Mouse (Mus musculus) midbrain, postnatal 0 days (tissue): ENCODE data around the gene Ppox. TPM values are rescaled to one million over a fixed set of nuclear protein-coding genes. Genes with fewer than 3 reads are reported as not detected.

ENCODE experiments used
- ATAC-seq: fragments of 200-750 bp; cut with Nextera tagmentation; 2 replicates; pipeline ENCODE4 v1.8.0; 2017; ENCODE audit warnings: moderate number of reproducible peaks, mild to moderate bottlenecking, moderate TSS enrichment, moderate library complexity; ENCODE audit not compliant: low FRiP score
- DNase-seq: peaks from one replicate; pipeline ENCODE4 v3.0.0-alpha.2; 2015; ENCODE audit warnings: low spot score
- H3K27ac ChIP-seq: fragments of 300-500 bp; sonication (generic); 2 replicates; pipeline ENCODE4 v1.5.1; 2014; ENCODE audit warnings: low read depth, mild to moderate bottlenecking, low read length, mixed read lengths
- H3K27me3 ChIP-seq: fragments of 300-500 bp; sonication (generic); 2 replicates; pipeline ENCODE4 v1.6.1; 2014; ENCODE audit warnings: low read length, control low read depth, mixed read lengths; ENCODE audit not compliant: insufficient read depth
- H3K36me3 ChIP-seq: fragments of 300-500 bp; sonication (generic); 2 replicates; pipeline ENCODE4 v1.6.1; 2014; ENCODE audit warnings: low read length, control low read depth, mixed read lengths; ENCODE audit not compliant: insufficient read depth
- H3K4me1 ChIP-seq: fragments of 300-500 bp; sonication (generic); 2 replicates; pipeline ENCODE4 v1.6.1; 2014; ENCODE audit warnings: mild to moderate bottlenecking, control low read depth, antibody characterized with exemption, low read length, mixed read lengths; ENCODE audit not compliant: insufficient read depth
- H3K4me2 ChIP-seq: fragments of 300-500 bp; sonication (generic); 2 replicates; pipeline ENCODE4 v1.6.1; 2014; ENCODE audit warnings: low read depth, mild to moderate bottlenecking, low read length, mixed read lengths; ENCODE audit not compliant: poor library complexity, severe bottlenecking
- H3K4me3 ChIP-seq: fragments of 300-500 bp; sonication (generic); 2 replicates; pipeline ENCODE4 v1.5.1; 2014; ENCODE audit warnings: low read depth, mild to moderate bottlenecking, low read length, moderate library complexity
- H3K9ac ChIP-seq: fragments of 300-500 bp; sonication (generic); replicated peaks from 2 replicates; pipeline ENCODE4 v1.6.1; 2014; ENCODE audit warnings: mild to moderate bottlenecking, low read length, moderate library complexity, mixed read lengths; ENCODE audit not compliant: poor library complexity, severe bottlenecking
- H3K9me3 ChIP-seq: fragments of 300-500 bp; sonication (generic); 2 replicates; pipeline ENCODE4 v1.6.1; 2016; ENCODE audit warnings: low read length, control low read depth
- CTCF ChIP-seq: IDR thresholded peaks from 2 replicates; pipeline ENCODE4 v1.5.1; 2016; ENCODE audit warnings: antibody characterized with exemption, mild to moderate bottlenecking
- WGBS: fragments of 180-500 bp; shearing (Covaris S2); extraction: QIAGEN DNeasy Blood & Tissue Kit; methylation state at CpG from one replicate; pipeline ENCODE4 v1.1.7; 2014; 5-methylcytosine and 5-hydroxymethylcytosine counted together
- polyA plus RNA-seq: library from polyadenylated mRNA; unstranded; fragments of >200 nt; fragmentation: Nextera tagmentation; extraction: Ambion mirVana; gene quantifications from 2 replicates; pipeline ENCODE4 v1.2.1, GENCODE M21; 2015
- total RNA-seq: library from RNA; depleted of rRNA; stranded (reverse); fragments of >200 nt; gene quantifications from 2 replicates; pipeline ENCODE4 v1.2.3, GENCODE M21; 2014

Gene Ppox
- total and polyA plus RNA-seq, 2 experiments from 2014 or later: 31.3 to 45.9 TPM

GRCm38 (mm10) chr1:171249913-171250600 lies 30.9 kb downstream of the Ppox start, which contains the start of gene Adamts4:
Adamts4 (plus strand) TSS chr1:171250421.
- DNase-seq: peak; percentile 70

GRCm38 (mm10) chr1:171248386-171249226 lies 32.4 kb downstream of the Ppox start:
- ATAC-seq: no peak
- Histone ChIP-seq H3K27ac (no peak overlapping the region), H3K4me2 (no peak overlapping the region)

More at GRCm38 (mm10) chr1:171249913-171250600, 30.9 kb downstream of the Ppox start, which contains the start of gene Adamts4:
- no peaks in the 10 kb centered on the region for H3K27me3 ChIP-seq
- peak within 1 kb of the TSS; percentile 30 for H3K9ac ChIP-seq
- H3K36me3 ChIP-seq: no peaks in the 10 kb centered on the region
- H3K9me3 ChIP-seq: no peaks in the 10 kb centered on the region
- peak within 1 kb of the TSS; percentile 31 for H3K4me3 ChIP-seq
- ATAC-seq: no peak
- no peak within 1 kb of the TSS for H3K27ac ChIP-seq
- 3% methylated on average over 4 of the region's 5 CpGs for WGBS
- peak within 1 kb of the TSS; percentile 57 for H3K4me2 ChIP-seq
- peaks cover 9% of the 10 kb centered on the region; the same call in 1 of the 2 replicates for H3K4me1 ChIP-seq
- no peak for TF ChIP-seq CTCF

GRCm38 (mm10) chr1:171247916-171248315 lies 33.1 kb downstream of the Ppox start:
- Histone ChIP-seq H3K27ac (no peak overlapping the region), H3K4me1 (peaks cover 9% of the 10 kb centered on the region; the same call in 1 of the 2 replicates), H3K9me3 (no peaks in the 10 kb centered on the region), H3K36me3 (no peaks in the 10 kb centered on the region), H3K4me2 (peak overlapping the region; percentile 61), H3K4me3 (peak overlapping the region; percentile 59), H3K27me3 (no peaks in the 10 kb centered on the region), H3K9ac (no peak overlapping the region)
- WGBS: 30% methylated on average over 4 of the region's 4 CpGs
- no peak for DNase-seq
- no peak for TF ChIP-seq CTCF
- no peak for ATAC-seq

More at GRCm38 (mm10) chr1:171248386-171249226, 32.4 kb downstream of the Ppox start:
- Histone ChIP-seq H3K9me3 (no peaks in the 10 kb centered on the region), H3K9ac (no peak overlapping the region), H3K4me3 (no peak overlapping the region), H3K27me3 (no peaks in the 10 kb centered on the region), H3K36me3 (no peaks in the 10 kb centered on the region), H3K4me1 (peaks cover 9% of the 10 kb centered on the region; the same call in 1 of the 2 replicates)
- WGBS: 45% methylated on average over 3 of the region's 3 CpGs
- TF ChIP-seq CTCF: no peak
- no peak for DNase-seq

GRCm38 (mm10) chr1:171247453-171247841 lies 33.5 kb downstream of the Ppox start:
- 13% methylated on average over 13 of the region's 13 CpGs for WGBS
- DNase-seq (no peak), ATAC-seq (no peak)
- no peaks in the 10 kb centered on the region for H3K9me3 ChIP-seq
- peak overlapping the region; percentile 33; the same call in 1 of the 2 replicates for H3K9ac ChIP-seq
- no peak for TF ChIP-seq CTCF
- H3K27me3 ChIP-seq: no peaks in the 10 kb centered on the region
- peak overlapping the region; percentile 57 for H3K27ac ChIP-seq
- H3K4me3 ChIP-seq: peak overlapping the region; percentile 59
- peaks cover 9% of the 10 kb centered on the region; the same call in 1 of the 2 replicates for H3K4me1 ChIP-seq
- H3K4me2 ChIP-seq: peak overlapping the region; percentile 61
- peaks cover 1% of the 10 kb centered on the region; the same call in 1 of the 2 replicates for H3K36me3 ChIP-seq

- no peaks in the 10 kb centered on the region for H3K27me3 ChIP-seq
- no peaks in the 10 kb centered on the region for H3K9me3 ChIP-seq
- peak overlapping the region; percentile 67 for H3K9ac ChIP-seq
- H3K27ac ChIP-seq: peak overlapping the region; percentile 62
- H3K4me2 ChIP-seq: peak overlapping the region; percentile 61
- peak; percentile 90 for TF ChIP-seq CTCF
- under 1% methylated on average over 41 of the region's 41 CpGs for WGBS
- DNase-seq (peak; percentile 100), ATAC-seq (peak; percentile 91)
- peak overlapping the region; percentile 59 for H3K4me3 ChIP-seq
- H3K36me3 ChIP-seq: peaks cover 4% of the 10 kb centered on the region; the same call in 1 of the 2 replicates
- peaks cover 6% of the 10 kb centered on the region; the same call in 1 of the 2 replicates for H3K4me1 ChIP-seq
Measured at GRCm38 (mm10) chr1:171246709-171247452, 34.1 kb downstream of the Ppox start.
